Mouse (Mus musculus) neural tube, postnatal 0 days (tissue): ENCODE results near the gene Tprkb. TPM values are rescaled to one million over a fixed set of nuclear protein-coding genes. Genes with fewer than 3 reads are reported as not detected.

ENCODE experiments used
- polyA plus RNA-seq: library from polyadenylated mRNA; unstranded; fragments of >200 nt; fragmentation: Nextera tagmentation; extraction: Ambion mirVana; gene quantifications from 2 replicates; pipeline ENCODE4 v1.2.1, GENCODE M21; 2015

Tprkb gene
- 64.7 and 72.3 TPM in 2 replicates for polyA plus RNA-seq

GRCm38 (mm10) chr6:85911587-85911986 lies at the start of gene Tprkb:
Tprkb (plus strand) TSS chr6:85911865.

DNA sequence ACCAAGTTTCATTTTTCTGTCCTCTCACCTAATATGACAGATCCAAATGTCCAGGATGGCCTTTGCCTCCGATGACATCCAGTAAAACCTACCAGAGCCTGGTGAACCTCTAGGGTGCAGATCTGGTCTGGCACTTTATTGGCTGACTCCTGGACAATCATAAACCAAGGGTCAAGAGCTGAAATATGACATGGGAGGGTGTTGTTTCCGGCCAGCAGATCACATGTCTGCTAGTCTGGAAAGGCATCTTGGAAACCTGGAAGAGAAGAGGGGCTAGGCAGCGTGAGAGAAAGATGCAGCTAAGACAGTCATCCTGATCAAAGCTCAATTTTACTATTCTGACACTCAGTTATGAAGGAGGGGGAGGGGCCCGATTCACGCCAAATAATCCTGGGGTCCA lies 42.7 kb upstream of the Tprkb start, which contains the start of gene Nat8f2:
TSS of gene Nat8f2 (minus strand) at position 153 of the 400 bp plus-strand sequence.

DNA sequence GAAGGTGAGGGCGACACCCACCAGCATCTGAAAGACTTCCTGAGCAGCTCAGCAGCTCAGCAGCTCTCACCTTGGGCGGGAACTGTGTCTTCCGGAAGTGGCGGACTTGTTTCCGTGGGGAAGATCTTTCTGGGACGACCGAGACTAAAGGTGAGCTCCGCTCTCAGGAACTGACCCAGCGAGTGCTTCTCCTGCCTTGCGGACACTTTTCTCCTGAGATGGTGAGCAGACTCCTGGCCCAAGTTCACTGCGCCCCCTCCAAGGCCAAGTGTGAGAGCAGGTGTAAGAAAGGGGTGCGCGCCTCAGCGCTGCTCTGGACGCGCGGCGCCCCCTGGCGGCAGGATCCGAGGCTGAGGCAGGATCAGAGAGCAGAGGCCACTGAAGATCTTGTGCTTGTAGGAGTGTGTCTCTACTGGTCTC lies 7.0 kb upstream of the Tprkb start, which contains the start of gene Nat8f4:
TSS of gene Nat8f4 (minus strand) at position 243 of the 420 bp plus-strand sequence.

GRCm38 (mm10) chr6:85915539-85916513 lies 4.2 kb downstream of the Tprkb start, which contains the start of gene Nat8f1:
Nat8f1 (minus strand) TSS chr6:85915687.

GRCm38 (mm10) chr6:85961101-85962091 lies 49.7 kb downstream of the Tprkb start, which contains the start of gene Dusp11:
Dusp11 (minus strand) TSS chr6:85961667.

Other genes with a start within 250 kb of the Tprkb start
- gene Nat8f7, start 198.7 kb upstream of the Tprkb start, polyA plus RNA-seq: 0.14 and 0.31 TPM in 2 replicates
- 0.10 and 0.17 TPM in 2 replicates for gene Nat8f3, start 146.1 kb upstream of the Tprkb start, polyA plus RNA-seq
- not detected in 2 replicates for gene Nat8f6, start 90.9 kb upstream of the Tprkb start, polyA plus RNA-seq
- gene Nat8f5, start 90.9 kb upstream of the Tprkb start, polyA plus RNA-seq: 0.56 and 0.89 TPM in 2 replicates
- gene Nat8, start 79.8 kb upstream of the Tprkb start, polyA plus RNA-seq: 0.76 and 0.77 TPM in 2 replicates
- gene Nat8f2, start 42.7 kb upstream of the Tprkb start, polyA plus RNA-seq: not detected in 2 replicates
- gene Nat8f4, start 7.0 kb upstream of the Tprkb start, polyA plus RNA-seq: 4.6 and 5.1 TPM in 2 replicates
- 28.1 and 28.9 TPM in 2 replicates for gene Nat8f1, start 3.8 kb downstream of the Tprkb start, polyA plus RNA-seq
- gene Dusp11, start 49.8 kb downstream of the Tprkb start, polyA plus RNA-seq: 37.5 and 38.1 TPM in 2 replicates
- gene Figla, start 104.3 kb downstream of the Tprkb start, polyA plus RNA-seq: not detected in 2 replicates
- gene Add2, start 116.8 kb downstream of the Tprkb start, polyA plus RNA-seq: 72.9 and 84.4 TPM in 2 replicates